Mouse (Mus musculus): ENCODE results near the gene Gm28729. TPM values are rescaled to one million over a fixed set of nuclear protein-coding genes. Genes with fewer than 3 reads are reported as not detected.
A peak's percentile ranks its signal among the peaks of the same experiment; 100 is the strongest.
"Not testable (repeated sequence)": the region's sequence is repeated elsewhere in the genome, so short reads cannot be mapped to it uniquely, and the experiment has no call there.

Gene Gm28729
- polyA plus RNA-seq, 1 experiment from 2014 or later, result 0.15 TPM

DNA sequence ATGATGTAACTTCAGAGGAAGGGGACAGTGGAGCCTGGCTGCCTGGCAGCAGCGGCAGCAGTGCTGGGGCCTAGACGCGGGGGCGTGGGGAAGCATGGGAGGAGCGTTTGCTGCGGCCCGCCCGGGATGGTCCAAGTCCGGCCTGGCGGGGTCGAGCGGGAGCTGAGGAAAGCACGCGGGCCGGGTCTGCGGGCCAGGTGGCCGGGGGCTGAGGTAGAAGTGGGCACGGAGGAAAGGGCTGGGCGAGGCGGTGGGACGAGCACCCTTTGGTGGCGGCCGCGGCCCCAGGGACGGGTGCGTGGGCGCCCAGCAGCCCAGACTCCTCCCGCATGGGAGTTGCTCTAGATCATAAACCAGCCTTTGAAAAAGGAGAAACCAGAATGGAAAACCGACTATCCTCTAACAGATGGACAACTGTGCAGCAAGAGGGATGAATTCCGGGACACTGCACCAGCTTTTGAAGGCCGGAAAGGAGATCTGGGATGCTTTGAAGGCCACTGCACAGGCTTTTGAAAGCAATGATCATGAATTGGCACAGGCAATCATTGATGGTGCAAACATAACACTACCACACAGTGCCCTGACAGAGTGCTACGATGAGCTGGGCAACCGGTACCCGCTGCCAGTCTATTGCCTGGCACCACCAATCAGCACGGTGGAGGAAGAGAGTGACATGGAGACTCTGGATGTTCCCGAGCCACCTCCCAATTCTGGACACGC is 12.0 kb upstream of the Gm28729 start:
- no peak overlapping the region for H3K27ac ChIP-seq
- H3K9me3 ChIP-seq, result no peaks in the 10 kb centered on the region
- H3K4me1 ChIP-seq, result peaks cover 12% of the 10 kb centered on the region
- H3K4me2 ChIP-seq, result peak overlapping the region; percentile 50
- peak overlapping the region; percentile 48 for H3K9ac ChIP-seq
- peak; percentile 51 for ATAC-seq (ENCODE audit: low FRiP score)
- H3K4me3 ChIP-seq (replicated peaks), result peak overlapping the region; percentile 30
- no peaks in the 10 kb centered on the region for H3K27me3 ChIP-seq
- peaks cover 8% of the 10 kb centered on the region for H3K36me3 ChIP-seq (replicated peaks)
- 33% methylated on average over 37 of the region's 37 CpGs for WGBS

DNA sequence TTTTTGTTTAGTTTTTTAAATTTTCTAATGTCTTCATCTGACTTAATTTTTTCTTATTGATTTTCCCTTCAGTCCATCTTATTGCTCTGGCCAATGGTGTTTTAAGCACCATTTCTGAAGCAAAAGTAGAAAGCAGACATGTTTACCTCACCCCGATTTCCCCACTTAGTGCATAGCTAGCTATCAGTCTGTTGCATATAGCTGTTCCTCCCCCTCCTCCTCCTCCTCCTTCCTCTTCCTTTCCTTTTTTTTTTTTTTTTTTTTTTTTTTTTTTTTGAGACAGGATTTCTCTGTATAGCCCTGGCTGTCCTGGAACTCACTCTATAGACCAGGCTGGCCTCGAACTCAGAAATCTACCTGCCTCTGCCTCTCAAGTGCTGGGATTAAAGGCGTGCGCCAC is 11.0 kb upstream of the Gm28729 start:
- H3K36me3 ChIP-seq (replicated peaks); H3K9me3 ChIP-seq; H3K9ac ChIP-seq; H3K27ac ChIP-seq; H3K27me3 ChIP-seq; H3K4me2 ChIP-seq; ATAC-seq (ENCODE audit: low FRiP score); H3K4me3 ChIP-seq (replicated peaks): not testable (repeated sequence)
- peaks cover 12% of the 10 kb centered on the region for H3K4me1 ChIP-seq
- 92% methylated on average over 4 of the region's 4 CpGs for WGBS

DNA sequence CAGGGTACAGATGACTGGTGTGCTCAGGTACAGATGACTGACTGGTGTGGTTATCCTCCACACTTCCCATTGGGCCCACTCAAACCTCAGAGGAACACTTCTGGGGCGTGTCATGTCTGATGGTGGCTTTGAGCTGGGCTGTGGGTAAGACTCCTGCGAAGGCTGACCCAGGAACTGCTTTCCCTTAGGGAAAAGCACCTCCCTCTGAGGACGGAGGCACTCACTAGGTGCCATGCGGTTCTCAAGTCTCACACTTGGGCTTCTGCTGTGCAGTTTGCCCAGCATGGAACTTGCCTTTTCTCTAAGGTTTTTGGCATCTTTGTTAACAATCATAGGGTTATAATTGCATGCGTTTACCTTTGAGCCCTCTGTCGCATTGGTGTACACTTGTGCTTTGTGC is 10.4 kb upstream of the Gm28729 start:
- ATAC-seq (ENCODE audit: low FRiP score), result no peak
- Histone ChIP-seq H3K4me2 (no peak overlapping the region), H3K27me3 (no peaks in the 10 kb centered on the region), H3K36me3 (replicated peaks) (no peaks in the 10 kb centered on the region; the same call in 1 of the 2 replicates), H3K9me3 (no peaks in the 10 kb centered on the region), H3K9ac (no peak overlapping the region), H3K4me3 (replicated peaks) (no peak overlapping the region), H3K27ac (no peak overlapping the region), H3K4me1 (peaks cover 12% of the 10 kb centered on the region)
- 84% methylated on average over 6 of the region's 6 CpGs for WGBS

DNA sequence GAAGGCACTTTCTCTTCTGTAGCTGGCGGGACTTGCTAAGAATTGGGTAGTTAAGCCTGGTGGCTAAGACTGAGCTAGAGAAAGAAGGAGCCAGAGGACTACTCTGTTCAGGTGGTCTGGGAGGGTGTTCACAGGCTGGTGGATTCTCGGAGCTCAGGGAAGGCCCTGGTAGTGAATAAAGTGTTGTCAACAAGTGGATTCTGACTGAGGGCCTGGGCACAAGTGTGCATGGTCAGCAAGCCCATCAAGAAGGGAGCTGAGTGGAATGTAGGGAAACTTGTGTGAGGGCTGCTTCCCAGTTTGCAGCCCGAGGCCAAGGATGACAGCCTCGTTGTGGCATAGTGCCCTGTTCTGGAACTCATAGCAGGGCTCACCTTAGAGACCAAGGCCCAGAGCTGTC is 9.2 kb upstream of the Gm28729 start:
- Histone ChIP-seq H3K4me3 (replicated peaks) (no peak overlapping the region), H3K9me3 (no peaks in the 10 kb centered on the region)
- no peak for ATAC-seq (ENCODE audit: low FRiP score)

DNA sequence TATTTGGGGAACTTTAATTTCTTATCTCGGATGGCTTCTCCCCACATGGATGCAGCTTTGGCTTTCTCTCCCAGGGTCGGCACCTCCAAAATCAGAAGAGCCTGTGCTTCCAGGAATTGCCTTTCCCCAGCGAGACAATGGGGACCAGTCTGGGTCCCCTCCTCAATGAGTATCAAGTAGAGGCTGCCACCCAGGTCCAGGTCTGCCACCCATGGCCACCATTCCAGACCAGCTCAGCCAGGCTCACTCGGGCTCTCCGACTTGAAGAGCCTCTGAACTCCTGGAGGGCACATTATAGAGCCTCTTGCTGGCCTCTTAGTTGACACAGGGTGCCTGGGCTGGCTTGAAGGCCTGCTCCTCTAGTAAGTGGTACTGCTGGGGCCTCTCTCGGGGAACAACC is 8.4 kb upstream of the Gm28729 start:
- Histone ChIP-seq H3K4me3 (replicated peaks) (no peak overlapping the region), H3K36me3 (replicated peaks) (no peaks in the 10 kb centered on the region), H3K27ac (no peak overlapping the region), H3K9ac (no peak overlapping the region), H3K9me3 (no peaks in the 10 kb centered on the region), H3K4me2 (no peak overlapping the region), H3K4me1 (peaks cover 12% of the 10 kb centered on the region), H3K27me3 (no peaks in the 10 kb centered on the region)
- WGBS, result 82% methylated on average over 6 of the region's 6 CpGs
- no peak for ATAC-seq (ENCODE audit: low FRiP score)

More for the DNA sequence above, 9.2 kb upstream of the Gm28729 start:
- Histone ChIP-seq H3K27me3 (no peaks in the 10 kb centered on the region), H3K9ac (no peak overlapping the region), H3K4me1 (peaks cover 12% of the 10 kb centered on the region), H3K36me3 (replicated peaks) (no peaks in the 10 kb centered on the region; the same call in 1 of the 2 replicates), H3K4me2 (no peak overlapping the region), H3K27ac (no peak overlapping the region)
- WGBS, result 89% methylated on average over 4 of the region's 4 CpGs

DNA sequence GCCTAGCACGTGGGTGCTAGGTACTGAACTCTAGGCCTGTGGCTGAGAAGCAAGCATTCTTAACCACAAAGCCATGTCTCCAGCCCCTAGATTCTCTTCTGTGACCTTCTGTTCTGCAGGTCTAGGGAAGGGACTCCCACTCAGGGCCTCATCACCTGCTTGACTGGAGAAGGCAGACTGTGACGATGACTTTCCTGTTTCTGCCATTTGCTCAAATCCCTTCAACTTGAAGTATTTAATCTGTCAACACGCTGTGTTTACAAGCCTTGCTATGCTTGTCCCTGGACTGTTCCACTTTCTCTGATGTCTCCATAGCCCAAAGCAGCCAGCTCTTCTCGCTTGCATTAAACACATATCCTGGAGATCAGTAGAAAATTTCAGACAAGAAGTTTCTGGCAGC is 7.5 kb upstream of the Gm28729 start:
- H3K9me3 ChIP-seq, result no peaks in the 10 kb centered on the region
- H3K9ac ChIP-seq, result no peak overlapping the region
- no peak overlapping the region for H3K4me3 ChIP-seq (replicated peaks)
- no peak overlapping the region for H3K4me2 ChIP-seq
- no peaks in the 10 kb centered on the region for H3K36me3 ChIP-seq (replicated peaks)
- H3K4me1 ChIP-seq, result peaks cover 12% of the 10 kb centered on the region
- ATAC-seq (ENCODE audit: low FRiP score), result no peak
- H3K27ac ChIP-seq, result no peak overlapping the region
- 86% methylated on average over 4 of the region's 4 CpGs for WGBS
- no peaks in the 10 kb centered on the region for H3K27me3 ChIP-seq

DNA sequence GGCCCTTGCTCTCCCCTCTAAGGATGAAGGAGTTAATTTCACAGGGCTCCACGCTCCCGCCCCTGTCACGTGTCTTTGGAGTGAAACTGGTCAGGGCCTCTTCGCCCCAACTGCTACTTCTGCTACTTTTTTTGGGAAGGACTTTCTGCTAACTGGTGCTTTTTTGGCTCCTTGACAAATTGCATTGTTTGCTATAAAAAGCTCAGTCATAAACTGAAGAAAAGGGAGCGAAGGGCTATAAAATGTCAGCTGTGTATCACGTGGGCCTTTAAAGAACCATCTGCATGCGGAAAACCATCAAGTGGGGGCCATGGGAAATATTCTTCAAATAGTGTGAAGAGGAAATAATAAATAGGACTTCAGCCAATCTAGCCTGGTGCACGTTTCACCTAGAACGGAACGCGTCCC is 5.6 kb upstream of the Gm28729 start:
- H3K27me3 ChIP-seq, result no peaks in the 10 kb centered on the region
- H3K4me1 ChIP-seq, result no peaks in the 10 kb centered on the region
- H3K4me3 ChIP-seq (replicated peaks), result no peak overlapping the region
- H3K36me3 ChIP-seq (replicated peaks), result no peaks in the 10 kb centered on the region
- no peak overlapping the region for H3K4me2 ChIP-seq
- H3K27ac ChIP-seq, result no peak overlapping the region
- ATAC-seq (ENCODE audit: low FRiP score), result no peak
- no peak overlapping the region for H3K9ac ChIP-seq
- WGBS, result 74% methylated on average over 11 of the region's 11 CpGs
- H3K9me3 ChIP-seq, result no peaks in the 10 kb centered on the region

DNA sequence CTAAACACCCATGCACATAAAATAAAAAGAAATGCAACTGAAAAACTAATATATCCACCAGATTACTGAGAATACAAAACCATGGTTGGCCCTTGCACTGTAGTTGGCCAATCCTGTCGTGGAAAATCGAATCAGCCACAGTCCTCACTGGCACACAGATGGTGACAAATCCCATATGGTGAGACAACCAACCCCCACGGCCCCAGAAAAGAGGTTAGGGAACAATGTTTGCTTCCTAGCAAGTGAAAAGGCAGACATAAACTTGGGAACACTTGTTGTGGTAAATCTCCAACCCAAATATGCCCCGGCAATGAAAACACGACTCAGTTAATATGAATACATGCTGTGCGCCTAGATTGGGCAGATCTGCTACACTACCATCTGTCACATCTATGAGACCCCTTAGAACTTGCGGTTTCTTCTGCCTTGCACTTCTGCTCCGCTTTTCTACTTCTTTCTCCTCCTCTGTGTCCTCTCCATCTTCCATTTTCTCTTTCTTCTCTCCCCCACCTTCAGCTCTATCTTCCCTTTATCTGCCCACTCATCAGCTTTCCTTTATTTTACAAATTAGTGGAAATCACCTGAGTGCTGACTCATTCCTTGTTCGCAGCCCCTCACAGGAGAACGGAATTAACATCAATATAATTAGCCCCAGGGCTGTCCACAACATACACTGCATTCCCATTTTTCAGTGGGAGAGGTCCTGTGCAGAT is 5.1 kb upstream of the Gm28729 start:
- H3K4me3 ChIP-seq (replicated peaks), result no peak overlapping the region
- no peak overlapping the region for H3K27ac ChIP-seq
- no peaks in the 10 kb centered on the region for H3K9me3 ChIP-seq
- 69% methylated on average over 10 of the region's 10 CpGs for WGBS
- H3K36me3 ChIP-seq (replicated peaks), result no peaks in the 10 kb centered on the region
- H3K4me1 ChIP-seq, result 0 out of 2 replicates have a peak, but pooled peaks cover 2% of the 10 kb centered on the region
- no peak for ATAC-seq (ENCODE audit: low FRiP score)
- H3K27me3 ChIP-seq, result no peaks in the 10 kb centered on the region
- H3K9ac ChIP-seq, result no peak overlapping the region
- no peak overlapping the region for H3K4me2 ChIP-seq

DNA sequence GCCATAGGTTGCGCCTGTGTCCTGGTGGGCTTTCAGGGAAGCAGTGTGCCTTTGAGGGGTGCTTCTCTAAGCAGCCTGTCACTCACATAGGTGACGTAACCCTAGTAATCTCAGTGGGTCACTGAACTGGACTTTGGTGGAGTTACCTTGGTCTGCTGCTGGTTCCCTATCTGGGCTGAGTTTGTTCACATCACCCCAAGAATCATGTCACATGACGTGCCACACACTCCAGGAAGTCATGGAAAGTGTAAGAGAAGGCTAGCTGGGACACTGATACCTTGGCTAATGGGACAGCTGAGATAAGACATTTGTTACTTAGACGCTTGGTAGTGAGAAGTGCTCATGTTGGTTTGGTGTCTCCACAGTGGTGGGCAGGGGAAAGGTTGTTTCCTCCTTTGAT is 947 bp upstream of the Gm28729 start:
- H3K27ac ChIP-seq, result no peak overlapping the region
- no peaks in the 10 kb centered on the region for H3K36me3 ChIP-seq (replicated peaks)
- H3K27me3 ChIP-seq, result peaks cover 3% of the 10 kb centered on the region; the same call in 1 of the 2 replicates
- H3K9ac ChIP-seq, result no peak overlapping the region
- no peak overlapping the region for H3K4me2 ChIP-seq
- H3K4me1 ChIP-seq, result 0 out of 2 replicates have a peak, but pooled peaks cover 5% of the 10 kb centered on the region
- H3K4me3 ChIP-seq (replicated peaks), result no peak overlapping the region
- no peaks in the 10 kb centered on the region for H3K9me3 ChIP-seq
- no peak for ATAC-seq (ENCODE audit: low FRiP score)
- WGBS, result 82% methylated on average over 4 of the region's 4 CpGs

DNA sequence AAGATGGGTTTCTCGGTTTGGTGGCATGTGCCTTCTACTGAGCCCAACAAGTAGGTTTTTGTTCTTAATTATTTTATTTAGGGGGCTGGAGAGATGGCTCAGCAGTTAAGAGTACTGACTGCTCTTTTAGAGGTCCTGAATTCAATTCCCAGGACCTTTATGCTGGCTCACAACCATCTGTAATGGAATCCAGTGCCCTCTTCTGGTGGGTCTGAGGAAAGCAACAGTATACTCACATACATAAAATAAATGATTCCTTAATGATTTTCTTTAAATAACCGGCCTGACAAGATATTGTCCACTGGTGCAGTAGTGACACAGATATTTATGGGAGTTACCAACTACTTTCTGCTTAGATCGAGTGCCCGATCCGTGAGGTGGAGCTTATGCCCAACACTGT is 1.9 kb downstream of the Gm28729 start:
- 0 out of 2 replicates have a peak, but pooled peaks cover 5% of the 10 kb centered on the region for H3K4me1 ChIP-seq
- no peak overlapping the region for H3K27ac ChIP-seq
- no peak overlapping the region for H3K4me2 ChIP-seq
- no peak overlapping the region for H3K9ac ChIP-seq
- no peak for ATAC-seq (ENCODE audit: low FRiP score)
- H3K27me3 ChIP-seq, result peaks cover 3% of the 10 kb centered on the region; the same call in 1 of the 2 replicates
- H3K9me3 ChIP-seq, result no peaks in the 10 kb centered on the region
- no peaks in the 10 kb centered on the region for H3K36me3 ChIP-seq (replicated peaks)
- no peak overlapping the region for H3K4me3 ChIP-seq (replicated peaks)
- WGBS, result 90% methylated on average over 5 of the region's 5 CpGs

DNA sequence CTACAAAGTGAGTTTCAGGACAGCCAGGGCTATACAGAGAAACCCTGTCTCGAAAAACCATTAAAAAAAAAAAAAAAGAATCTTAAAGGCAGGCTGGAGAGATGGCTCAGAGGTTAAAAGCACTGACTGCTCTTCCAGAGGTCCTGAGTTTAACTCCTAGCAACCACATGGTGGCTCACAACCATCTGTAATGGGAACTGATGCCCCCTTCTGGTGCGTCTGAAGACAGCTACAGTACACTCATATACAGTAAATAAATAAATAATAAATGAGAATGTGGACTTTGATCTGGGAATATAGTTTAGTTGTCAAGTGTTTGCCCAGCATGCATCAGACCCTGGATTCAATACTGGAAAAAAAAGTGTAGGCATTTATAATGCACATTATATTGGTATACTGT is 3.5 kb downstream of the Gm28729 start:
- H3K4me1 ChIP-seq; H3K4me3 ChIP-seq (replicated peaks); ATAC-seq (ENCODE audit: low FRiP score); H3K27me3 ChIP-seq; H3K27ac ChIP-seq; H3K9ac ChIP-seq; H3K9me3 ChIP-seq; H3K4me2 ChIP-seq; H3K36me3 ChIP-seq (replicated peaks): not testable (repeated sequence)
- 82% methylated on average over 2 of the region's 2 CpGs for WGBS

DNA sequence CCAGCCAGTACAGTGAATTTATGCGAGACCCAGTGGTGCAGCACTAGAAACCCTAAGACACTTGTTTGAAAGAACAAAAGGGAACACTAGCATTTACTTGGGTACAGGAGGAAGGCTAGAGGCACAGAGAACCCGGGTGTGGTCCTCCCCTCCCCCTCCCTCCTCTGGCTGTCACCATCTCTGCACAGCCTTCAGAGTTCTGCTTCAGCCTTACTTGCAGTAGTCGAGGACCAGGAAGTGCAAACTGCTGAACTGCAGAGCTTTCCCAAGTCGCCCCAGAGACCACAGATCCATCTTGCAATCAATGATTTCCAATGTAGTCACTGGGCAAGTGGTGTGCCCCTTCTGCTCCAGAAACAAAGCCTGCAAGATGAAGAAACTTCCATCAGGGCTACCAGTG is 7.6 kb downstream of the Gm28729 start:
- Histone ChIP-seq H3K36me3 (replicated peaks) (no peaks in the 10 kb centered on the region), H3K4me3 (replicated peaks) (no peak overlapping the region), H3K9ac (no peak overlapping the region), H3K4me1 (no peaks in the 10 kb centered on the region), H3K27ac (no peak overlapping the region), H3K4me2 (no peak overlapping the region), H3K9me3 (no peaks in the 10 kb centered on the region), H3K27me3 (no peaks in the 10 kb centered on the region)
- ATAC-seq (ENCODE audit: low FRiP score), result no peak
- WGBS, result 37% methylated on average over 4 of the region's 4 CpGs

DNA sequence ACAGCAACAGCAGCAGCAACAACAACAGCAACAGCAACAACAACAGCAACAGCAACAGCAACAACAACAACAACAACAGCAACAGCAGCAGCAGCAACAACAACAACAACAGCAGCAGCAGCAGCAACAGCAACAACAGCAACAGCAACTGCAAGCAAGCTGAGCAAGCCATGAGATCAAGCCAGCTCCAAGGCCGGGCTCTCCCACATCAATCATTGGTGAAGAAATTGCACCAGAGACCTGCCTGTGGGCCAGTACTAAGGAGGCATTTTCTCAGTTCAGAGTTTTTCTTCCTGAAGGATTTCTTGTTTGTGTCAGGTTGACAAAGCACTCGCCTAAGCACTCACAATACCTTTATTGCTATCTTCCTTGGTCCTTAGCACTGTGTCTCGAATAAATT is 8.3 kb downstream of the Gm28729 start:
- H3K27ac ChIP-seq, result no peak overlapping the region
- no peak overlapping the region for H3K9ac ChIP-seq
- no peak for ATAC-seq (ENCODE audit: low FRiP score)
- no peaks in the 10 kb centered on the region for H3K27me3 ChIP-seq
- H3K4me3 ChIP-seq (replicated peaks), result no peak overlapping the region
- no peaks in the 10 kb centered on the region for H3K9me3 ChIP-seq
- H3K4me2 ChIP-seq, result no peak overlapping the region
- no peaks in the 10 kb centered on the region for H3K36me3 ChIP-seq (replicated peaks)
- 75% methylated on average over 3 of the region's 3 CpGs for WGBS
- H3K4me1 ChIP-seq, result no peaks in the 10 kb centered on the region

Measured in forebrain, embryonic 12.5 days (tissue).